Mouse (Mus musculus) hindbrain, embryonic 11.5 days (tissue): ENCODE results near the gene Treml1. TPM values are rescaled to one million over a fixed set of nuclear protein-coding genes. Genes with fewer than 3 reads are reported as not detected.

ENCODE experiments used
- ATAC-seq: fragments of 200-750 bp; cut with Nextera tagmentation; 2 replicates; pipeline ENCODE4 v1.8.0; 2017; ENCODE audit warnings: mild to moderate bottlenecking, moderate TSS enrichment, moderate library complexity; ENCODE audit not compliant: low FRiP score
- DNase-seq: peaks from one replicate; pipeline ENCODE4 v3.0.0-alpha.2; 2015; ENCODE audit warnings: low spot score
- H3K27ac ChIP-seq: fragments of 300-500 bp; sonication (generic); 2 replicates; pipeline ENCODE4 v1.5.1; 2014; ENCODE audit warnings: mild to moderate bottlenecking, low read depth, low read length
- H3K27me3 ChIP-seq: fragments of 300-500 bp; sonication (generic); 2 replicates; pipeline ENCODE4 v1.6.1; 2014; ENCODE audit warnings: mild to moderate bottlenecking, low read length, moderate library complexity, mixed read lengths; ENCODE audit not compliant: control insufficient read depth, insufficient read depth
- H3K36me3 ChIP-seq: fragments of 300-500 bp; sonication (generic); 2 replicates; pipeline ENCODE4 v1.6.1; 2014; ENCODE audit warnings: mild to moderate bottlenecking, low read length, moderate library complexity, mixed read lengths; ENCODE audit not compliant: control insufficient read depth, insufficient read depth
- H3K4me1 ChIP-seq: fragments of 300-500 bp; sonication (generic); replicated peaks from 2 replicates; pipeline ENCODE4 v1.6.1; 2014; ENCODE audit warnings: low read length, mixed read lengths; ENCODE audit not compliant: control insufficient read depth, insufficient read depth
- H3K4me2 ChIP-seq: fragments of 300-500 bp; sonication (generic); replicated peaks from 2 replicates; pipeline ENCODE4 v1.6.1; 2014; ENCODE audit warnings: mild to moderate bottlenecking, low read depth, low read length
- H3K4me3 ChIP-seq: fragments of 300-500 bp; sonication (generic); 2 replicates; pipeline ENCODE4 v1.5.1; 2014; ENCODE audit warnings: low read depth, low read length
- H3K9ac ChIP-seq: fragments of 300-500 bp; sonication (generic); 2 replicates; pipeline ENCODE4 v1.6.1; 2014; ENCODE audit warnings: low read depth, low read length
- H3K9me3 ChIP-seq: fragments of 300-500 bp; sonication (generic); 2 replicates; pipeline ENCODE4 v1.6.1; 2016; ENCODE audit warnings: low read length; ENCODE audit not compliant: control insufficient read depth
- WGBS: fragments of 180-500 bp; shearing (Covaris S2); extraction: QIAGEN DNeasy Blood & Tissue Kit; methylation state at CpG from one replicate; pipeline ENCODE4 v1.1.7; 2014; 5-methylcytosine and 5-hydroxymethylcytosine counted together
- polyA plus RNA-seq: library from polyadenylated mRNA; unstranded; fragments of >200 nt; fragmentation: Nextera tagmentation; extraction: Ambion mirVana; gene quantifications from 2 replicates; pipeline ENCODE4 v1.2.1, GENCODE M21; 2014

Gene Treml1
- polyA plus RNA-seq, 1 experiment from 2014 or later: 2.2 TPM

DNA sequence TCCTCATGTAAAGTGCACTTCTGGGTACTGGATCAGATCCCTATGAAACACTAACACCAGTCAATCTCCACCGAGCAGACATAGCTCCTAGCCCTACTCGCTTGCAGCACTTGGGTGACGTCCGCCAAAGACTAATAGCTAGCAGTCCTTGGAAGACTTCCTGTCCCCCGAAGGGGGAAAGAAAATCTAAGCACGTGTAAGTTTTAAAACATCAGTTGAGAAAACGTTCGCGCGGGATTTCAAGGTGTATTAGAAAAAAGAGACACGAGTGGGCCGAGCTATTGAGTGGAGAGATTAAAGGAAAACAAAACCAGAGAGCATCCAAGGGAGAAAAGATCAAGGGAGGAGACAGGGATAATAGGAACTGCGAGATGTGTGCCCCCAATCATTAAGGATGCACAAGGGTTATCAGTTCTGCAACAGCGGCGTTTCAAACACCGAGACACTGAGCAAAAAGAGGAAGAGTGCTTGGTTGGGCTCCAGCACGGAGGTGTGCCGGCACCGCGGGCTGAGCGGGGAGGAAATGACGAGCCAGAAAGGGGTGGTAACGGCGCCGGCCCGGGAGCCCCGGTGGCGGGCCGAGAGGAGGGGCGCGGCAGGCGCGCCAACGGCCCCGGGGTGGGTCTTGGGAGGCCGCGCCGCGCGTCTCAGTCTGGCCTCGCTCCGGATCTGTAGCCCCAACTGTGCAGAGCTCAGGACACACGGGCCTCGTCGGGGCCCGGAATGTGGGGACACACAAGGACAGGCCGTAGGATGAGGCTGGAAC, 49.0 kb downstream of the Treml1 start:
- peak; percentile 79 for DNase-seq
- ATAC-seq: peak; percentile 37
- peak overlapping the region; percentile 80 for H3K4me2 ChIP-seq
- H3K4me1 ChIP-seq: no peaks in the 10 kb centered on the region; the same call in none of the 2 replicates
- H3K27ac ChIP-seq: peak overlapping the region; percentile 100
- no peaks in the 10 kb centered on the region for H3K36me3 ChIP-seq
- H3K4me3 ChIP-seq: peak overlapping the region; percentile 92
- WGBS: under 1% methylated on average over 47 of the region's 47 CpGs
- H3K9ac ChIP-seq: peak overlapping the region; percentile 99
- H3K9me3 ChIP-seq: no peaks in the 10 kb centered on the region
- H3K27me3 ChIP-seq: no peaks in the 10 kb centered on the region

DNA sequence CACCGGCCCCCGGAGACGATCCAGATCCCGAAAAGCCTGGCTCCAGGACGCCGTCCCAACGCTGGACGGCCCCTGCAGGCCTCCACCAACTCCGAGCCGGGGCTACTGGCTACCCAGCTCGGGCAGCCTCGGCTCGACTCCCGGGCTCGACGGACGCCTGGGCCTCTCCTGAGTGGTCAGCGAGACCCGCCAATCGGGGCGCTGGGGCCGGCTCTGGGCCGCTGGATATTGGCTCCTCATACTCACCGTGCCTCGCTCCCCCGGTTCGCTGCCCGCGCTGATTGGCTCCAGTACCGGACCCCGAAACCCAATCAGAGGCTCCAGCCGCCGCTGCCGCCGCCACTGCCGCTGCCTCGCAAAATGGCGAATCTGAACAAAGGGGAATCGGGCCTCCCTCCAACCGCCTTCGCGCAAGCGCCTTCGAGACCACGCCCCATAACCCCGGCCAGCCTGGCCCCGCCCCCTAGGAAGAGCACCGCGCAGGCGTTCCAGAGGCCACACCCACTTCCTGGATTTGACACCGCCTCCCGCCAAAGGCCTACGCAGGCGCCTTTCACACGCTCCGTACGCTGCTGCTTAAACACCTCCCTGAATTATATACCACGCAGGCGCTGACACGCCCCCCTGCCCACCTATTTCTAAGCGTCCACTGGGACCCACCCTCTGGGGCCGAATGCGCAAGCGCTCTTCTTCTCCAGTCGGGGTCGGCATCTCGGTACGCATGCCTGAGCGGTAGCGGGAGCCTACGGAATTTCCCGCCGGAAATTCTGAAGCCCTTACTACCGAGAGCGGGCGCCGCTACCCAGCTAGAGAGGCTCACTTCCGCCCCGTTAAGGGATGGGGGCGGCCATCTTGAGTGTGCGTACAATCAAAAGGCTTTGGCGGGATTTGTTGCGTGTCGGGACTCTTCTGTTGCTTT, 49.9 kb downstream of the Treml1 start, which contains the start of the genes Nfya and Oard1:
Gene Nfya (minus strand): TSS at position 527 of the 919 bp plus-strand sequence.
Gene Oard1 (plus strand): TSS at position 635 of the 919 bp plus-strand sequence.
- H3K4me2 ChIP-seq: peak within 1 kb of the TSS; percentile 80
- H3K9me3 ChIP-seq: no peaks in the 10 kb centered on the region
- no peaks in the 10 kb centered on the region; the same call in none of the 2 replicates for H3K4me1 ChIP-seq
- DNase-seq (peak; percentile 99), ATAC-seq (peak; percentile 97)
- peak within 1 kb of the TSS; percentile 92 for H3K4me3 ChIP-seq
- H3K27me3 ChIP-seq: no peaks in the 10 kb centered on the region
- H3K27ac ChIP-seq: peak within 1 kb of the TSS; percentile 100
- WGBS: under 1% methylated on average over 84 of the region's 84 CpGs
- peak within 1 kb of the TSS; percentile 99 for H3K9ac ChIP-seq
- H3K36me3 ChIP-seq: no peaks in the 10 kb centered on the region

GRCm38 (mm10) chr17:48410299-48410785, 50.6 kb downstream of the Treml1 start:
- H3K27ac ChIP-seq: peak overlapping the region; percentile 95
- H3K36me3 ChIP-seq: no peaks in the 10 kb centered on the region
- peak overlapping the region; percentile 61 for H3K4me2 ChIP-seq
- H3K9me3 ChIP-seq: no peaks in the 10 kb centered on the region
- ATAC-seq: peak; percentile 28
- peak overlapping the region; percentile 58 for H3K4me3 ChIP-seq
- peak overlapping the region; percentile 74 for H3K9ac ChIP-seq
- no peaks in the 10 kb centered on the region for H3K27me3 ChIP-seq
- no peaks in the 10 kb centered on the region; the same call in none of the 2 replicates for H3K4me1 ChIP-seq
- DNase-seq: no peak
- WGBS: under 1% methylated on average over 13 of the region's 13 CpGs

- DNase-seq: no peak
- H3K9ac ChIP-seq: peak overlapping the region; percentile 74
- 0 out of 2 replicates have a peak overlapping the region, but pooled peaks have one; percentile 11 for H3K27ac ChIP-seq
- no peaks in the 10 kb centered on the region for H3K27me3 ChIP-seq
- no peak for ATAC-seq
- H3K4me1 ChIP-seq: no peaks in the 10 kb centered on the region; the same call in none of the 2 replicates
- H3K36me3 ChIP-seq: no peaks in the 10 kb centered on the region
- 68% methylated on average over 8 of the region's 8 CpGs for WGBS
- peak overlapping the region; percentile 58 for H3K4me3 ChIP-seq
- peak overlapping the region; percentile 61 for H3K4me2 ChIP-seq
- H3K9me3 ChIP-seq: no peaks in the 10 kb centered on the region
Measured at GRCm38 (mm10) chr17:48411241-48411640, 51.5 kb downstream of the Treml1 start.

DNA sequence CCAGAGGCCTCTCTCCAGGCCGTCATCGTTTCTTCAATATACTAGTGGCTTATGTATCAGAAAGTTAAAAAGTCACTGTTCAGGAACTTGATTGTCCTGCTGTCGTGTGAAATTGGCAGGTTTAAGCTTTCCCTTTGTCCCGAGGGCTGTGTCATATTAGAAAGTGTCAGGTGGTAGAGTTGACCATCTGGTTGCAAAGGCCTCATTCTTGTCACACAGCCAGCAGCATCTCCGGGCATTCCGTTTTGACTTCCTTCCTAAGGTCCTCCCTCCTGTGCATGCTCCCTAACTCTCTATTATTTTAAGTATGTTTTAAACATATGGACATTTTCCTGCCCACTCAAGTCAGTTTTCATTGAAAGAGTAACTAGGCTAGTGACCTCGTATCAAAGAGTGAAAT, 56.3 kb downstream of the Treml1 start:
- DNase-seq (no peak), ATAC-seq (no peak)
- Histone ChIP-seq H3K4me3 (no peak overlapping the region), H3K36me3 (no peaks in the 10 kb centered on the region), H3K9me3 (no peaks in the 10 kb centered on the region), H3K4me1 (no peaks in the 10 kb centered on the region; the same call in 1 of the 2 replicates), H3K27me3 (no peaks in the 10 kb centered on the region), H3K27ac (no peak overlapping the region), H3K4me2 (no peak overlapping the region), H3K9ac (no peak overlapping the region)
- WGBS: 88% methylated on average over 7 of the region's 7 CpGs

Other genes with a start within 250 kb of the Treml1 start
- gene 9830107B12Rik, start 213.6 kb upstream of the Treml1 start, polyA plus RNA-seq: not detected in 2 replicates
- not detected in 2 replicates for gene A530064D06Rik, start 192.6 kb upstream of the Treml1 start, polyA plus RNA-seq
- 0.10 TPM in 1 of 2 replicates, not detected in the other for gene Trem1, start 127.1 kb upstream of the Treml1 start, polyA plus RNA-seq
- gene Trem3, start 112.1 kb upstream of the Treml1 start, polyA plus RNA-seq: not detected in 2 replicates
- 0.20 and 0.34 TPM in 2 replicates for gene Treml4, start 95.6 kb upstream of the Treml1 start, polyA plus RNA-seq
- gene Treml2, start 60.4 kb upstream of the Treml1 start, polyA plus RNA-seq: 0.08 and 0.09 TPM in 2 replicates
- 0.04 TPM in 1 of 2 replicates, not detected in the other for gene B430306N03Rik, start 43.8 kb upstream of the Treml1 start, polyA plus RNA-seq
- 3.0 and 3.6 TPM in 2 replicates for gene Trem2, start 13.5 kb upstream of the Treml1 start, polyA plus RNA-seq
- 19.9 and 26.9 TPM in 2 replicates for gene Nfya, start 50.0 kb downstream of the Treml1 start, polyA plus RNA-seq
- 75.0 and 79.0 TPM in 2 replicates for gene Oard1, start 50.1 kb downstream of the Treml1 start, polyA plus RNA-seq
- gene Apobec2, start 73.0 kb downstream of the Treml1 start, polyA plus RNA-seq: 1.6 and 1.7 TPM in 2 replicates
- gene Tspo2, start 91.6 kb downstream of the Treml1 start, polyA plus RNA-seq: 0.06 and 0.39 TPM in 2 replicates
- 0.11 and 0.15 TPM in 2 replicates for gene Unc5cl, start 95.0 kb downstream of the Treml1 start, polyA plus RNA-seq